In the genomic region with DNA sequence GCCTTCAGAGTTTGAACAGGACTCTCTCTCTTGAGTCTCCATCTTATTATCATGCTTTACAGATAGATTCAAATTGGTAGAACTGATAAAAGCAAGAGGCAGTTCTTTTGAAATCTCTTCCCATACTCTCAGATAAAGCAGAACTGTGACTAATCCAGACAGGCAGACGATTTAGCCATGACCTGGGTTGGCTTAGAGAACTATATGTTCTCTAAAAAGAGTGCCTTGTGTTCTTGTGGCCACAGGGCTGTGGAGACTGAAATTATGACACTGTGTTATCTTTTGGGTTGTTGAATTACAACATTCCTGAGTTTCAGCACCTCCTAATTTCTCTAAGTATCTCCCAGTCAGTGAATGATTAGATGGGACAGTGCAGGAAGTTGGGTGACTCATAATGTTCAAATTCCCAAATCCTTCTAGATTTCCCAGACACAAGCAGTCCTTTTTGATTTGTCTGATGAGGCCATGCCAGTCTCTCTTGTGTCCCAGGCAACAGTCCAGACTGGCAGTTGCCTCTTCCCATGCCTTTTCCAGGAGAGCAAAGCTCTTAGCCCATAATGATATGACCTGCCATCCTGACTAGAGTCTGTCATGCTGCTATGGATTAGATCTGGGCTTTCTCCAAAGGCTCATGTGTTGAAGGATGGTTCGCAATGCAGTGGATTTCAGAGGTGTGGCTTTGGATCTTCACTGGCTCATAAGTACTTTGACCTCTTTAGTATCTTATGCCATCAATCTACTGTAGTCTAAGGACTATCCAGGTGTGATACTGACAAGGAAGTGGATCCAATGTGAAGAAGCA, we compare ENCODE assay signal across 19 mouse cellular contexts.
DNase-seq lines count a peak whose midpoint lies in the region; ATAC-seq and TF ChIP-seq lines count a peak whose summit lies in the region.
"Had no signal": no experiment of that assay in that cellular context is flagged by ENCODE, and none has a peak within 500 bp of the region (broad histone marks: within the 10 kb centered on the region; RNA-seq: fewer than 3 reads in every experiment).

No protein-coding gene starts in this region.

- no peaks in the 10 kb centered on the region for H3K27me3 ChIP-seq in liver, postnatal 0 days (ENCODE audit: insufficient read depth, low read length)
- H3K27me3 ChIP-seq in liver, embryonic 12.5 days (replicated peaks) = no peaks in the 10 kb centered on the region
- no peaks in the 10 kb centered on the region for H3K27me3 ChIP-seq in intestine, embryonic 16.5 days (replicated peaks; ENCODE audit: control insufficient read depth, insufficient read depth, low read length)
- H3K27me3 ChIP-seq: embryonic facial prominence, embryonic 15.5 days; forebrain, embryonic 12.5 days; heart, embryonic 13.5 days; kidney, embryonic 15.5 days; limb, embryonic 15.5 days; megakaryocyte, embryonic 14.5 days; neural tube, embryonic 12.5 days had no signal

- ATAC-seq in liver, postnatal 0 days = 0 out of 2 replicates have a peak, but pooled peaks have one; percentile 36
- ATAC-seq in liver, embryonic 12.5 days = no peak
- ATAC-seq in intestine, embryonic 16.5 days = peak; percentile 54; the same call in 1 of the 2 replicates

- no peak overlapping the region for H3K4me3 ChIP-seq in liver, postnatal 0 days (ENCODE audit: low read depth, low read length)
- no peak overlapping the region for H3K4me3 ChIP-seq in liver, embryonic 12.5 days
- H3K4me3 ChIP-seq in intestine, embryonic 16.5 days (ENCODE audit: low read length) = no peak overlapping the region
- H3K4me3 ChIP-seq: embryonic facial prominence, embryonic 15.5 days; forebrain, embryonic 12.5 days; heart, embryonic 13.5 days; kidney, embryonic 15.5 days; limb, embryonic 15.5 days; megakaryocyte, embryonic 14.5 days; neural tube, embryonic 12.5 days had no signal

- 55% methylated on average over 2 of the region's 2 CpGs for WGBS in liver, postnatal 0 days (ENCODE audit: insufficient replicate concordance)
- 48% methylated on average over 2 of the region's 2 CpGs for WGBS in liver, embryonic 12.5 days (ENCODE audit: insufficient replicate concordance)
- 72% methylated on average over 2 of the region's 2 CpGs for WGBS in intestine, embryonic 16.5 days

- no peaks in the 10 kb centered on the region for H3K4me1 ChIP-seq in liver, postnatal 0 days (ENCODE audit: insufficient read depth)
- no peaks in the 10 kb centered on the region for H3K4me1 ChIP-seq in liver, embryonic 12.5 days
- H3K4me1 ChIP-seq in intestine, embryonic 16.5 days (ENCODE audit: control insufficient read depth, insufficient read depth, low read length) = peaks cover 3% of the 10 kb centered on the region; the same call in 1 of the 2 replicates
- H3K4me1 ChIP-seq: embryonic facial prominence, embryonic 15.5 days; forebrain, embryonic 12.5 days; kidney, embryonic 15.5 days; limb, embryonic 15.5 days; neural tube, embryonic 12.5 days had no signal

- H3K9ac ChIP-seq in liver, postnatal 0 days (replicated peaks) = no peak overlapping the region
- no peak overlapping the region for H3K9ac ChIP-seq in liver, embryonic 12.5 days
- no peak overlapping the region for H3K9ac ChIP-seq in intestine, embryonic 16.5 days (ENCODE audit: low read depth, low read length)
- H3K9ac ChIP-seq: embryonic facial prominence, embryonic 15.5 days; forebrain, embryonic 12.5 days; heart, embryonic 13.5 days; kidney, embryonic 15.5 days; limb, embryonic 15.5 days; neural tube, embryonic 12.5 days had no signal

- no peaks in the 10 kb centered on the region for H3K9me3 ChIP-seq in liver, postnatal 0 days (ENCODE audit: low read length)
- H3K9me3 ChIP-seq in liver, embryonic 12.5 days (replicated peaks) = no peaks in the 10 kb centered on the region
- no peaks in the 10 kb centered on the region for H3K9me3 ChIP-seq in intestine, embryonic 16.5 days (ENCODE audit: control insufficient read depth, low read length)
- H3K9me3 ChIP-seq: embryonic facial prominence, embryonic 15.5 days; forebrain, embryonic 12.5 days; heart, embryonic 13.5 days; kidney, embryonic 15.5 days; limb, embryonic 15.5 days; megakaryocyte, embryonic 14.5 days; neural tube, embryonic 12.5 days had no signal

- no peak overlapping the region for H3K4me2 ChIP-seq in liver, postnatal 0 days (ENCODE audit: low read depth, low read length)
- H3K4me2 ChIP-seq in liver, embryonic 12.5 days = no peak overlapping the region
- no peak overlapping the region for H3K4me2 ChIP-seq in intestine, embryonic 16.5 days (ENCODE audit: low read depth, low read length)
- H3K4me2 ChIP-seq: embryonic facial prominence, embryonic 15.5 days; forebrain, embryonic 12.5 days; heart, embryonic 13.5 days; kidney, embryonic 15.5 days; limb, embryonic 15.5 days; neural tube, embryonic 12.5 days had no signal

- DNase-seq in liver, postnatal 0 days = no peak
- DNase-seq in NIH3T3 (ENCODE audit: low read depth) = peak; percentile 49
- no peak for DNase-seq in spleen, adult 18-20 months
- no peak for DNase-seq in right cerebral cortex, adult 18-20 months
- no peak for DNase-seq in frontal cortex, adult 2 months (ENCODE audit: extremely low spot score in 1 of 2, low spot score in 1 of 2)
- DNase-seq: cerebellum, adult 9-11 months; embryo, embryonic 11 days; lung, adult 18-20 months; thymus, postnatal 25 days had no signal

- no peaks in the 10 kb centered on the region for H3K36me3 ChIP-seq in liver, postnatal 0 days (replicated peaks; ENCODE audit: insufficient read depth, low read length)
- H3K36me3 ChIP-seq in liver, embryonic 12.5 days = no peaks in the 10 kb centered on the region
- H3K36me3 ChIP-seq in intestine, embryonic 16.5 days (ENCODE audit: control insufficient read depth, insufficient read depth, low read length) = no peaks in the 10 kb centered on the region
- H3K36me3 ChIP-seq: embryonic facial prominence, embryonic 15.5 days; forebrain, embryonic 12.5 days; heart, embryonic 13.5 days; kidney, embryonic 15.5 days; limb, embryonic 15.5 days; neural tube, embryonic 12.5 days had no signal

- 0 out of 2 replicates have a peak overlapping the region, but pooled peaks have one; percentile 22 for H3K27ac ChIP-seq in liver, postnatal 0 days (ENCODE audit: low read depth)
- no peak overlapping the region for H3K27ac ChIP-seq in liver, embryonic 12.5 days
- H3K27ac ChIP-seq in intestine, embryonic 16.5 days (ENCODE audit: low read length) = no peak overlapping the region
- H3K27ac ChIP-seq: embryonic facial prominence, embryonic 15.5 days; forebrain, embryonic 12.5 days; heart, embryonic 13.5 days; kidney, embryonic 15.5 days; limb, embryonic 15.5 days; neural tube, embryonic 12.5 days; stomach, postnatal 0 days had no signal

- peak; percentile 79 for TF ChIP-seq EP300 in liver, postnatal 0 days (IDR thresholded peaks at IDR 0.05; ENCODE audit: low read depth)

- no peak for TF ChIP-seq CTCF in liver, postnatal 0 days (IDR thresholded peaks at IDR 0.05; ENCODE audit: low read depth)
